Mouse (Mus musculus) MEL (cell line): Measurements from ENCODE around the gene Cenph. TPM values are rescaled to one million over a fixed set of nuclear protein-coding genes. Genes with fewer than 3 reads are reported as not detected.

Experiments
- DNase-seq: peaks from one replicate; pipeline ENCODE4 v3.0.0; 2011; ENCODE audit warnings: low read depth, low spot score
- H3K27ac ChIP-seq: 2 replicates; pipeline ENCODE4 v1.5.1; 2012; ENCODE audit warnings: low read depth, mild to moderate bottlenecking, control low read depth, low read length, moderate library complexity; ENCODE audit not compliant: control insufficient read depth
- H3K27me3 ChIP-seq, 2 experiments: fragments of 150-350 bp in 1 of 2; sonication (generic) in 1 of 2; 2 replicates each; pipeline ENCODE4 v1.6.1; 2012; ENCODE audit warnings: low read length in 2 of 2, mild to moderate bottlenecking in 2 of 2, improper control_type of control experiment in 1 of 2, moderate library complexity in 1 of 2; ENCODE audit not compliant: insufficient read depth in 2 of 2, control insufficient read depth in 1 of 2
- H3K36me3 ChIP-seq, 2 experiments: 2 replicates each; pipeline ENCODE4 v1.6.1; 2012 to 2014; ENCODE audit warnings: low read length in 2 of 2, improper control_type of control experiment in 1 of 2, inconsistent platforms in 1 of 2, mild to moderate bottlenecking in 1 of 2; ENCODE audit not compliant: insufficient read depth in 2 of 2, control insufficient read depth in 1 of 2
- H3K4me1 ChIP-seq, 2 experiments: fragments of 150-350 bp in 1 of 2; sonication (generic) in 1 of 2; 2 replicates each; pipeline ENCODE4 v1.6.1; 2012; ENCODE audit warnings: low read length in 2 of 2, improper control_type of control experiment in 1 of 2, mild to moderate bottlenecking in 1 of 2; ENCODE audit not compliant: insufficient read depth in 2 of 2, control insufficient read depth in 1 of 2
- H3K4me3 ChIP-seq, 2 experiments: fragments of 150-350 bp in 1 of 2; sonication (generic) in 1 of 2; 2 replicates each; pipeline ENCODE4 v1.5.1; 2012; ENCODE audit warnings: low read depth in 2 of 2, low read length in 2 of 2, mild to moderate bottlenecking in 2 of 2, moderate library complexity in 2 of 2, control low read depth in 1 of 2, improper control_type of control experiment in 1 of 2; ENCODE audit not compliant: control insufficient read depth in 1 of 2, insufficient read depth in 1 of 2
- H3K79me2 ChIP-seq: 2 replicates; pipeline ENCODE4 v1.6.1; 2012; ENCODE audit warnings: mild to moderate bottlenecking, low read length, moderate library complexity; ENCODE audit not compliant: control insufficient read depth, poor library complexity, insufficient read depth
- H3K9ac ChIP-seq: 2 replicates; pipeline ENCODE4 v1.6.1; 2012; ENCODE audit warnings: low read depth, mild to moderate bottlenecking, control low read depth, low read length, moderate library complexity; ENCODE audit not compliant: control insufficient read depth, poor library complexity, severe bottlenecking
- H3K9me3 ChIP-seq: fragments of 150-350 bp; sonication (generic); replicated peaks from 2 replicates; pipeline ENCODE4 v1.6.1; 2012; ENCODE audit warnings: mild to moderate bottlenecking, low read length, improper control_type of control experiment, moderate library complexity; ENCODE audit not compliant: insufficient read depth
- BHLHE40 ChIP-seq: IDR thresholded peaks from 2 replicates; pipeline ENCODE4 v1.6.1; 2012; ENCODE audit warnings: low read depth, mild to moderate bottlenecking, inconsistent platforms, low read length, improper control_type of control experiment, borderline replicate concordance
- CHD1 ChIP-seq: IDR thresholded peaks from 2 replicates; pipeline ENCODE4 v1.6.1; 2012; ENCODE audit warnings: low read depth, mild to moderate bottlenecking, inconsistent platforms, low read length, improper control_type of control experiment
- CHD2 ChIP-seq: IDR thresholded peaks from 2 replicates; pipeline ENCODE4 v1.6.1; 2011; ENCODE audit warnings: low read length, improper control_type of control experiment
- CTCF ChIP-seq, 3 experiments: IDR thresholded peaks in 2 of 3; conservative IDR thresholded peaks in 1 of 3; 2 replicates each; pipeline ENCODE4 v1.5.1; 2011 to 2012; ENCODE audit warnings: low read length in 3 of 3, low read depth in 2 of 3, mild to moderate bottlenecking in 2 of 3, improper control_type of control experiment in 1 of 3, inconsistent platforms in 1 of 3, mixed read lengths in 1 of 3, moderate library complexity in 1 of 3; ENCODE audit not compliant: control insufficient read depth in 1 of 3, insufficient read depth in 1 of 3, poor library complexity in 1 of 3, severe bottlenecking in 1 of 3
- E2F4 ChIP-seq: IDR thresholded peaks from 2 replicates; pipeline ENCODE4 v1.6.1; 2011; ENCODE audit warnings: low read depth, low read length, improper control_type of control experiment, borderline replicate concordance
- ELF1 ChIP-seq: IDR thresholded peaks from 2 replicates; pipeline ENCODE4 v1.6.1; 2014; ENCODE audit warnings: low read depth, mild to moderate bottlenecking, inconsistent platforms, low read length, improper control_type of control experiment, moderate library complexity
- EP300 ChIP-seq, 2 experiments: IDR thresholded peaks; 2 replicates each; pipeline ENCODE4 v1.6.1; 2011; ENCODE audit warnings: improper control_type of control experiment in 2 of 2, low read length in 2 of 2, low read depth in 1 of 2, mild to moderate bottlenecking in 1 of 2
- ETS1 ChIP-seq: IDR thresholded peaks from 2 replicates; pipeline ENCODE4 v1.6.1; 2012; ENCODE audit warnings: low read depth, mild to moderate bottlenecking, inconsistent platforms, low read length, improper control_type of control experiment, moderate library complexity
- GABPA ChIP-seq: IDR thresholded peaks from 2 replicates; pipeline ENCODE4 v1.6.1; 2012; ENCODE audit warnings: low read depth, mild to moderate bottlenecking, inconsistent platforms, low read length, improper control_type of control experiment, moderate library complexity
- GATA1 ChIP-seq: IDR thresholded peaks from 2 replicates; pipeline ENCODE4 v1.6.1; 2011; ENCODE audit warnings: low read depth, low read length, improper control_type of control experiment
- HCFC1 ChIP-seq: IDR thresholded peaks from 2 replicates; pipeline ENCODE4 v1.6.1; 2012; ENCODE audit warnings: low read depth, mild to moderate bottlenecking, inconsistent platforms, low read length, improper control_type of control experiment, moderate library complexity
- MAX ChIP-seq: IDR thresholded peaks from 2 replicates; pipeline ENCODE4 v1.6.1; 2011; ENCODE audit warnings: low read length, improper control_type of control experiment
- MAZ ChIP-seq: IDR thresholded peaks from 2 replicates; pipeline ENCODE4 v1.6.1; 2012; ENCODE audit warnings: low read depth, mild to moderate bottlenecking, inconsistent platforms, low read length, improper control_type of control experiment
- MXI1 ChIP-seq: IDR thresholded peaks from 2 replicates; pipeline ENCODE4 v1.6.1; 2011; ENCODE audit warnings: mild to moderate bottlenecking, low read depth, low read length, improper control_type of control experiment
- MYC ChIP-seq: IDR thresholded peaks from 2 replicates; pipeline ENCODE4 v1.6.1; 2011; ENCODE audit warnings: low read depth, mild to moderate bottlenecking, low read length, improper control_type of control experiment, moderate library complexity
- POLR2A ChIP-seq, 2 experiments: IDR thresholded peaks; 2 replicates each; pipeline ENCODE4 v1.6.1; 2011 to 2012; ENCODE audit warnings: low read length in 2 of 2, mild to moderate bottlenecking in 2 of 2, control low read depth in 1 of 2, improper control_type of control experiment in 1 of 2, low read depth in 1 of 2, moderate library complexity in 1 of 2; ENCODE audit not compliant: control insufficient read depth in 1 of 2, insufficient read depth in 1 of 2, poor library complexity in 1 of 2
- POLR2AphosphoS2 ChIP-seq: IDR thresholded peaks from 2 replicates; pipeline ENCODE4 v1.6.1; 2011; ENCODE audit warnings: low read length, improper control_type of control experiment
- POLR2AphosphoS5 ChIP-seq: IDR thresholded peaks from 2 replicates; pipeline ENCODE4 v1.6.1; 2012; ENCODE audit warnings: low read depth, borderline replicate concordance, mild to moderate bottlenecking, inconsistent platforms, low read length, moderate library complexity, mixed read lengths
- RCOR1 ChIP-seq: IDR thresholded peaks from 2 replicates; pipeline ENCODE4 v1.6.1; 2012; ENCODE audit warnings: low read depth, mild to moderate bottlenecking, inconsistent platforms, low read length, improper control_type of control experiment
- SIN3A ChIP-seq: IDR thresholded peaks from 2 replicates; pipeline ENCODE4 v1.6.1; 2012; ENCODE audit warnings: low read length, improper control_type of control experiment, inconsistent platforms
- TCF12 ChIP-seq: IDR thresholded peaks from 2 replicates; pipeline ENCODE4 v1.6.1; 2014; ENCODE audit warnings: low read depth, mild to moderate bottlenecking, inconsistent platforms, low read length, improper control_type of control experiment, moderate library complexity
- UBTF ChIP-seq: IDR thresholded peaks from 2 replicates; pipeline ENCODE4 v1.6.1; 2012; ENCODE audit warnings: low read depth, mild to moderate bottlenecking, inconsistent platforms, low read length, improper control_type of control experiment, moderate library complexity, borderline replicate concordance; ENCODE audit not compliant: insufficient read depth
- ZNF384 ChIP-seq: IDR thresholded peaks from 2 replicates; pipeline ENCODE4 v1.6.1; 2012; ENCODE audit warnings: low read depth, mild to moderate bottlenecking, inconsistent platforms, low read length, improper control_type of control experiment
- polyA plus RNA-seq, 2 experiments: library from polyadenylated mRNA; stranded (reverse) in 1 of 2; unstranded in 1 of 2; fragments of >175 nt in 1 of 2; fragments of >200 nt in 1 of 2; gene quantifications; 2 replicates each; pipeline versions ENCODE4 v1.2.1 to v1.2.4; 2012; ENCODE audit warnings: low replicate concordance in 2 of 2, low read depth in 1 of 2; ENCODE audit not compliant: insufficient read length in 2 of 2, insufficient read depth in 1 of 2, missing spikeins in 1 of 2
- total RNA-seq: library from RNA; depleted of rRNA; stranded (reverse); fragments of 300-350 nt; gene quantifications from 2 replicates; pipeline ENCODE4 v1.2.3, GENCODE M21; 2012

Cenph gene
- total and polyA plus RNA-seq, 3 experiments = 33.3 to 48.8 TPM; not detected in 1

DNA sequence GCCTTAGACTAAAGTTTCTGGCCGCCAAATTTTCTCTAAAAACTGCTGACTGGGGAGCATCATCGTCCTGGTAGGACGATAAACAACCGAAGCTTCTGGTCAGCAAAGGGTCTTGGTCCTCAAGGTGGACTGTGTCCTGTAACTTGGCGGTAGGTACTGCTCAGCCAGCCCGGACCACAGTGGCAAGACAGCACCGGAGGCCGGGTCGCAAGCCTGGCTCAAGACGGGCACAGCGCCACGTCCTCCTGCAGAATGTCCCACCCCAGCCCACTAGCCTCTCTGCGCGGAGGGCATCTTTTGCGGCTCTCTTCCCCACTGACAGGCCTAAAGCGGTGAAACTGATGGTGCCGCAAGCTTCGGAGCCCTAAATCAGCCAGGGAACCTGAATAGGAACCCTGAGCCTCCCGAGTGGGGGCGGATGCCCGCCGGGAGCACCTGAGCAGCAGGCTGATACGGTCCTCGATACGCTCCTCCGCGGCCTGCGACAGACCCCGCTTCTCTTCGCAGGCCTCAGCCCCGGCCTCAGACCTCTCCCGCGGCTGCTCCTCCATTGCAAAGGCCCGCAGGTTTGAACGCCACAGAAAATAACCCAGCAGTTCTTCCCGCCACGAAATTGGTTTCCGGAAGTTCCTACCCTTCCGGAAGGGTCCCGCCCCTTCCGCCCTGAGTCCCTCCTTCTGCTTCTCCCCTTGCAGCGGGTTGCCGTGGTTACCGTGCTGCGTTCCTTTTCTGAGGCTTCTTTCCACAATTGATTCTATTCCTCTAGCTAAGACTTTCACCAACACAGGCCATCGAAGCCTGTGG lies at the start of gene Cenph (continued):
- peak; percentile 80; the same call in 1 of the 2 replicates for TF ChIP-seq SIN3A
- no peak for TF ChIP-seq MAX

DNA sequence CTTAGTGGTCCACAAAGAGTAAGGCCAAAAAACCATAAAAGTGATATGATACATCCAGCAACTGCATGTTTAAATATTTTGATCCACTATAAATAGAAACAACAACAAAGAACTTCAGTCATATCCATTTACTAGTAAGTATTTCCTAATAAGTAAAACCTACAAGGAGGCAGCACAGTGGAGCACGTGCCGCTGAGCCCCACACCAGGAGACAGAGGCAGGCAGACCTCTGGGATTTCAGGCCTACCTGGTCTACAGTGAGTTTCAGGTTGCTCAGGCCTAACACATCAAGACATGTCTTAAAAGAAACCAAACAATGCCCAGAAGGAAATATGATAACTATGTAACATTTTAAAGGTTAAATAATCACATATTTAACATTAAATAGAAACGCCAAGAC lies 49.2 kb upstream of the Cenph start:
- TF ChIP-seq CHD2 (no peak), POLR2AphosphoS2 (no peak)
- DNase-seq = no peak
- H3K36me3 ChIP-seq = peaks cover 34 to 50% of the 10 kb centered on the region in 2 experiments

DNA sequence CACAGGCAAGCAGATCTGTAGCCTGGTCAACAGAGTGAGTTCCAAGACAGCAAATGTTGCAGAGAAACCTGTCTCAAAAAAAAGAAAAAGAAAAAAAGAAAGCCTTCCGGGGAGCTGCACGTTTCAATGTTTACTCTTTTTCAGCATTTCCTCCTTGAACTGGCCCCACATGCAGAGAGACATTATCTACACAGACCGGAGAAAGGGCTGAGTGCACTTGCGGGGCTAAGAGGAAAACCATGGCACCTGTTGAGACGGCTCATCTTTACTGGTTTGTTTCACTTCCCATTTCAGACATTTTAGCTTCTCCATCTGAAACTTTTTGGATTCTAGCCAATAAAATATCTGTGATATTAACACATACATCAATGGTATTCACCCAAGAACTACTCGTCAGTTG lies 48.6 kb upstream of the Cenph start:
- peaks cover 7% of the 10 kb centered on the region; the same call in 1 of the 2 replicates for H3K79me2 ChIP-seq
- H3K27ac ChIP-seq = peak overlapping the region; percentile 75
- H3K27me3 ChIP-seq = no peaks in the 10 kb centered on the region
- peak; percentile 86 for DNase-seq
- peaks cover 32 to 54% of the 10 kb centered on the region in 2 experiments for H3K36me3 ChIP-seq
- no peaks in the 10 kb centered on the region for H3K9me3 ChIP-seq
- TF ChIP-seq MXI1 (peak; percentile 98), HCFC1 (peak; percentile 66), BHLHE40 (peak; percentile 91), ETS1 (peak; percentile 94), TCF12 (peak; percentile 79), SIN3A (peak; percentile 97), MAX (peak; percentile 83), UBTF (no peak), GATA1 (peak; percentile 66), MAZ (0 out of 2 replicates have a peak, but pooled peaks have one; percentile 49), E2F4 (no peak), RCOR1 (peak; percentile 46; the same call in 1 of the 2 replicates), POLR2AphosphoS5 (no peak), ELF1 (peak; percentile 64; the same call in 1 of the 2 replicates), MYC (peak; percentile 81), CTCF (IDR thresholded peaks at IDR 0.05 in 2 of 3, conservative IDR thresholded peaks at IDR 0.05 in 1 of 3; ENCODE audit: control insufficient read depth in 1 of 3, insufficient read depth in 1 of 3, low read depth in 2 of 3, low read length in 3 of 3, poor library complexity in 1 of 3, severe bottlenecking in 1 of 3) (no peak), ZNF384 (peak; percentile 85), CHD1 (no peak), GABPA (no peak), POLR2A (IDR thresholded peaks at IDR 0.05; ENCODE audit: control insufficient read depth in 1 of 2, insufficient read depth in 1 of 2, low read depth in 1 of 2, low read length in 2 of 2, poor library complexity in 1 of 2) (no peak), EP300 (IDR thresholded peaks at IDR 0.05; ENCODE audit: low read depth in 1 of 2, low read length in 2 of 2) (peak; percentile 69 to 74)
- H3K4me1 ChIP-seq = peaks cover 13 to 22% of the 10 kb centered on the region in 2 experiments
- peak overlapping the region; percentile 31 for H3K9ac ChIP-seq
- H3K4me3 ChIP-seq = peak overlapping the region; percentile 20 to 21; a peak in 2 of 4 replicates

More for the DNA sequence above, 49.2 kb upstream of the Cenph start:
- H3K9me3 ChIP-seq = no peaks in the 10 kb centered on the region
- H3K4me1 ChIP-seq = peaks cover 16 to 23% of the 10 kb centered on the region in 2 experiments
- no peak overlapping the region for H3K4me3 ChIP-seq
- no peaks in the 10 kb centered on the region for H3K27me3 ChIP-seq
- H3K79me2 ChIP-seq = peaks cover 11% of the 10 kb centered on the region
- H3K27ac ChIP-seq = peak overlapping the region; percentile 69
- H3K9ac ChIP-seq = peak overlapping the region; percentile 20; the same call in 1 of the 2 replicates
